Mouse (Mus musculus) ZHBTc4 (cell line): ENCODE data around the gene Gja10.

ENCODE experiments used
- DNase-seq: peaks from one replicate; pipeline ENCODE4 v3.0.0-alpha.2; 2011; ENCODE audit warnings: low read depth, low spot score

Gja10 gene

GRCm38 (mm10) chr4:32561555-32562095 lies 40.9 kb downstream of the Gja10 start:
- DNase-seq, result peak; percentile 83

- peak; percentile 52 for DNase-seq
Observed at GRCm38 (mm10) chr4:32560724-32561554, 41.6 kb downstream of the Gja10 start.

GRCm38 (mm10) chr4:32560246-32560645 lies 42.3 kb downstream of the Gja10 start:
- DNase-seq, result no peak

- DNase-seq, result no peak
Observed at GRCm38 (mm10) chr4:32555506-32555905, 47.1 kb downstream of the Gja10 start.

- DNase-seq, result peak; percentile 82
Observed at GRCm38 (mm10) chr4:32551337-32551736, 51.2 kb downstream of the Gja10 start.

DNA sequence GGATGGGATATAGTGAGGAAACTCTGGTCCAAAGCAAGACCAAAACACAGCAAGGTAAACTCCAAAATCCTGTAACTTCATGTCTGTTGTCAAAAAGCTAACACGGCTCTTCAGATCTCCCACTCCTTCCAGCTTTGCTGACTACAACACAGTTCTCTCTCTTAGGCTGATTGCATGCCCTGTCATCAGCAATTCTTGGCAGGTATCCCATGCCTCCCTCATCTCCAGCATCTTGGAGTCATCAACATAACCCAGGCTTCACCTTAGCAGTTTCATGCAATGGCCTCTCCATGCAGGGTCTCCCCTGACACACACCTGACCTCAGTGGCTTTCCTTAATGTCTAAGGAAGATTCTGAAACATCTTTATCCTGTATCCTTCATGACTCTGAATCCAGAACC lies 53.4 kb downstream of the Gja10 start:
- DNase-seq, result no peak
